Mouse (Mus musculus) ES-E14 (cell line): Measurements from ENCODE around the gene Adra2a. TPM values are rescaled to one million over a fixed set of nuclear protein-coding genes. Genes with fewer than 3 reads are reported as not detected.

Source experiments
- DNase-seq: peaks from one replicate; pipeline ENCODE4 v3.0.0-alpha.2; 2013; ENCODE audit warnings: low read depth, low spot score
- H3K27ac ChIP-seq: 2 replicates; pipeline ENCODE4 v1.5.1; 2012; ENCODE audit warnings: low read depth, mild to moderate bottlenecking, low read length, moderate library complexity, mixed read lengths; ENCODE audit not compliant: poor library complexity, insufficient read depth, severe bottlenecking
- H3K36me3 ChIP-seq: 2 replicates; pipeline ENCODE4 v1.6.1; 2012; ENCODE audit warnings: mild to moderate bottlenecking, low read length, moderate library complexity, mixed read lengths; ENCODE audit not compliant: control insufficient read depth, poor library complexity, insufficient read depth, severe bottlenecking
- H3K4me1 ChIP-seq, 2 experiments: fragments of 150-350 bp in 1 of 2; sonication (generic) in 1 of 2; 2 replicates each; pipeline ENCODE4 v1.6.1; 2012; ENCODE audit warnings: low read length in 2 of 2, mild to moderate bottlenecking in 1 of 2, mixed read lengths in 1 of 2; ENCODE audit not compliant: control insufficient read depth in 2 of 2, insufficient read depth in 2 of 2, poor library complexity in 1 of 2
- H3K4me3 ChIP-seq, 2 experiments: fragments of 150-350 bp in 1 of 2; sonication (generic) in 1 of 2; 2 replicates each; pipeline ENCODE4 v1.5.1; 2012; ENCODE audit warnings: low read length in 2 of 2, low read depth in 1 of 2, mild to moderate bottlenecking in 1 of 2, mixed read lengths in 1 of 2; ENCODE audit not compliant: insufficient read depth in 1 of 2, poor library complexity in 1 of 2, severe bottlenecking in 1 of 2
- H3K9ac ChIP-seq: 2 replicates; pipeline ENCODE4 v1.6.1; 2012; ENCODE audit warnings: low read depth, mild to moderate bottlenecking, low read length, mixed read lengths; ENCODE audit not compliant: poor library complexity, insufficient read depth, severe bottlenecking
- H3K9me3 ChIP-seq: fragments of 150-350 bp; sonication (generic); 2 replicates; pipeline ENCODE4 v1.6.1; 2012; ENCODE audit warnings: low read depth, mild to moderate bottlenecking, low read length; ENCODE audit not compliant: control insufficient read depth, insufficient read depth
- CHD2 ChIP-seq: IDR thresholded peaks from 2 replicates; pipeline ENCODE4 v1.6.1; 2014; ENCODE audit warnings: mild to moderate bottlenecking, low read depth, low read length, inconsistent platforms
- HCFC1 ChIP-seq: IDR thresholded peaks from 2 replicates; pipeline ENCODE4 v1.6.1; 2012; ENCODE audit warnings: low read length, inconsistent platforms, borderline replicate concordance; ENCODE audit not compliant: insufficient read depth
- MAFK ChIP-seq: IDR thresholded peaks from 2 replicates; pipeline ENCODE4 v1.6.1; 2014; ENCODE audit warnings: mild to moderate bottlenecking, low read depth, low read length, inconsistent platforms; ENCODE audit not compliant: insufficient read depth
- ZC3H11A ChIP-seq: IDR thresholded peaks from 2 replicates; pipeline ENCODE4 v1.6.1; 2012; ENCODE audit warnings: low read depth, mild to moderate bottlenecking, inconsistent platforms, low read length, borderline replicate concordance
- ZNF384 ChIP-seq: IDR thresholded peaks from 2 replicates; pipeline ENCODE4 v1.6.1; 2012; ENCODE audit warnings: low read depth, low read length, inconsistent platforms
- in situ Hi-C, 2 experiments: fragments of 600-800 bp; cut with MboI; formaldehyde crosslinking; loops; one replicate each; pipeline ENCODE4 v1.15.1; 2025; ENCODE audit warnings: low sequenced_read_pairs in 2 of 2, inconsistent platforms in 1 of 2; ENCODE audit not compliant: unreplicated experiment in 2 of 2
- total RNA-seq: library from RNA; depleted of rRNA; stranded (reverse); fragments of 300-350 nt; gene quantifications from 2 replicates; pipeline ENCODE4 v1.2.3, GENCODE M21; 2012

Gene Adra2a
- total RNA-seq, 1 experiment, result 0.76 TPM

DNA sequence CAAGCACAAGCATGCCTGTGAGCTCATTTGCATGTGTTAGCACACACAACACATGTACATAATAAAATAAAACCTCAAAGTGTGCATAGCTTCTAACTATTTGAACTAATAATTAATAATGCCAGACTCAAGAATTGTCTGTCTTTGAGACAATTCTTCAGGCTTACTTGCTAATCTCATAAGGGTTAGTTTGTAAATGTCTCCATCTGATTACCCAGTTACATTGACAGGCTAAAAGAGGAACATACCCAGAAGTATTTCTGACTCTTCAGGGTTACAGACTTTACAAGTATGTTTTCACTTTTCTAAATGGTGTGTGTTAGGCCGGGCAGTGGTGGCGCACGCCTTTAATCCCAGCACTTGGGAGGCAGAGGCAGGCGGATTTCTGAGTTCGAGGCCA, 28.4 kb upstream of the Adra2a start:
- no peak overlapping the region for H3K4me3 ChIP-seq
- no peak for DNase-seq
- peaks cover 0 to 2% of the 10 kb centered on the region in 2 experiments; a peak in 2 of 4 replicates for H3K4me1 ChIP-seq
- H3K36me3 ChIP-seq, result no peaks in the 10 kb centered on the region
- in situ Hi-C loops, result no loop called here
- H3K9me3 ChIP-seq, result no peaks in the 10 kb centered on the region
- no peak for TF ChIP-seq ZNF384
- no peak for TF ChIP-seq MAFK
- no peak for TF ChIP-seq CHD2
- no peak overlapping the region for H3K27ac ChIP-seq
- H3K9ac ChIP-seq, result no peak overlapping the region

DNA sequence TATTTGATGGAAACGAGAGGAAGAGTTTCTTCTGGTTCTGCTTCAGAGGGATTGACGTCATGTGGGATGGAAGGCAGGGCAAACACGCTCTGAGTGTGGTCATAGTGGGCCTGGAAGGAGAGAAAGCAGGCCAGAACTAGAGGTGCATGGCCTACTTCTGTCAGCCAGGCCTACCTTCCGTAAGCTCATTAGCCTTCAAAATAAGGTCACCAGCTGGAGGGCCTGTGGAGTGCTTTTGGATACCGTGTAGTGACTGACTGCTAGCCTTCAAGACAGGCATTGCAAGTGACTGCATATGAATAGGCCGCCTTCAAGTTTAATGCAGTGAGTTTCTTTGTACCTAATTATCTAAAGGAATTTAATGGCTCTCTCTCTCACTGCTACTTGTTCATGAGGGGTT, 8.9 kb upstream of the Adra2a start:
- TF ChIP-seq ZNF384 (no peak), CHD2 (no peak), MAFK (no peak), HCFC1 (no peak), ZC3H11A (no peak)
- no peaks in the 10 kb centered on the region for H3K9me3 ChIP-seq
- peaks cover 2% of the 10 kb centered on the region for H3K36me3 ChIP-seq
- no peak overlapping the region for H3K27ac ChIP-seq
- H3K4me1 ChIP-seq, result no peaks in the 10 kb centered on the region
- in situ Hi-C loops, result loop anchor here in 1 of 2 experiments (25.0 kb wide), 1 partner anchor 1027 kb away; no protein-coding TSS in a partner anchor
- H3K9ac ChIP-seq, result no peak overlapping the region
- H3K4me3 ChIP-seq, result no peak overlapping the region
- no peak for DNase-seq

DNA sequence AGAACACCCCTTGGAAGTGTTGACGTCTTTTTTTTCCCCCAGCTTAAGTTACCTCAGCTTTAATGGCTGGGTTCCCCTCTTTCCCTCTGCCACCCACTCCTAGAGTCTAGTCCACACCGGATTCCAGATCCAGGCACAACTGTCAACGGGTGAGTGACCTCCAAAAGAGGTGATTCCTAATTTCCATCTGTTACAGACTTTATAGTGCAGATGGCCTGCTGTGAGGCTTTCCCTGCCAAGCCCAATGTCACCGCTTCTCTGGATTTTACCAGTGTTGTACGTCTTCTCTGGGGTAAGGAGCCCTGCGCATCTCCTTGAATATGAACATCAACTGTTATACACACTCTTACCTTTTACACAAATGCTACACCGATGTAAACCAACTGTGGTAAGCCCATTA, 4.5 kb upstream of the Adra2a start:
- Histone ChIP-seq H3K9ac (no peak overlapping the region), H3K4me3 (no peak overlapping the region), H3K4me1 (peaks cover 0 to 2% of the 10 kb centered on the region in 2 experiments; a peak in 1 of 4 replicates), H3K27ac (no peak overlapping the region), H3K9me3 (no peaks in the 10 kb centered on the region), H3K36me3 (peaks cover 2% of the 10 kb centered on the region; the same call in 1 of the 2 replicates)
- in situ Hi-C loops, result loop anchor here in 1 of 2 experiments (25.0 kb wide), 1 partner anchor 1023 kb away; no protein-coding TSS in a partner anchor
- TF ChIP-seq MAFK (no peak), CHD2 (no peak), HCFC1 (no peak), ZC3H11A (no peak), ZNF384 (no peak)
- DNase-seq, result no peak

DNA sequence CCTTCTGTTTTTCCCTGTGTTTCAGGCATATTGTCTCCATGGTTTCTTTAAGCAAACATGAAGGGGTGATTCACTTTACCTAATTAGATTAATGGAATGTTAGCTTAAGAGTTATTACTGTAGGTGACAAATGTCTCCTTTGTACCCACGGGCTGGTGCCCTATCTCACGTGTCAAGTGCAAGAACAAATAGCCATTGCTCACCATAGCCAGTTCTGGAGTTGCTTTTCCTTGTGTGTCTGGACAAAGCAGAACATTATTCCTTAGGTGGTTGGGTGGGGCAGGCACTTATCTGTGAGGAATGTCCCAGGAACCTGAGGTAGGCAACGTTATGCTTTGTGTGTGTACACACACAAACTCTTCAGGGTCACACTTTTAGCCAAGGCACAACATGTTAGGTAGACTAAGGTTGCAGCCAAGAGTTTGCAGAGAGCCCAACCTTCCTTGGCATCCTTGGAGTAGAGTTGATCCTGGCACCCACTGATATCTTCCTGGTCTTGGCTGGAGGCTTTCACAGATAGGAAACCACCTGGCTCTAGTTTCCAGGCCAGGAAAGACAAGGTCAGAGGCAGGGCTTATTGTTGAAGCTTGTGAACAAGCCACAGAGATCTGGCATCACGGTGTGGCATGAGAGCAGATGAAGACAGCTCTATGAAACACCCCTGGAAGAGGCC, 3.5 kb upstream of the Adra2a start:
- peaks cover 0 to 2% of the 10 kb centered on the region in 2 experiments; a peak in 1 of 4 replicates for H3K4me1 ChIP-seq
- TF ChIP-seq CHD2 (no peak), ZC3H11A (no peak), HCFC1 (no peak), MAFK (no peak), ZNF384 (no peak)
- in situ Hi-C loops, result loop anchor here in 1 of 2 experiments (25.0 kb wide), 1 partner anchor 1022 kb away; no protein-coding TSS in a partner anchor
- H3K27ac ChIP-seq, result no peak overlapping the region
- H3K9ac ChIP-seq, result no peak overlapping the region
- no peaks in the 10 kb centered on the region for H3K36me3 ChIP-seq
- no peak for DNase-seq
- no peaks in the 10 kb centered on the region for H3K9me3 ChIP-seq
- H3K4me3 ChIP-seq, result no peak overlapping the region
